Mouse (Mus musculus) MEL (cell line): ENCODE data around the gene Chst15. TPM values are rescaled to one million over a fixed set of nuclear protein-coding genes. Genes with fewer than 3 reads are reported as not detected.

Experiments used
- DNase-seq: peaks from one replicate; pipeline ENCODE4 v3.0.0; 2011; ENCODE audit warnings: low read depth, low spot score
- H3K27ac ChIP-seq: 2 replicates; pipeline ENCODE4 v1.5.1; 2012; ENCODE audit warnings: low read depth, mild to moderate bottlenecking, control low read depth, low read length, moderate library complexity; ENCODE audit not compliant: control insufficient read depth
- H3K27me3 ChIP-seq, 2 experiments: fragments of 150-350 bp in 1 of 2; sonication (generic) in 1 of 2; 2 replicates each; pipeline ENCODE4 v1.6.1; 2012; ENCODE audit warnings: low read length in 2 of 2, mild to moderate bottlenecking in 2 of 2, improper control_type of control experiment in 1 of 2, moderate library complexity in 1 of 2; ENCODE audit not compliant: insufficient read depth in 2 of 2, control insufficient read depth in 1 of 2
- H3K36me3 ChIP-seq, 2 experiments: 2 replicates each; pipeline ENCODE4 v1.6.1; 2012 to 2014; ENCODE audit warnings: low read length in 2 of 2, improper control_type of control experiment in 1 of 2, inconsistent platforms in 1 of 2, mild to moderate bottlenecking in 1 of 2; ENCODE audit not compliant: insufficient read depth in 2 of 2, control insufficient read depth in 1 of 2
- H3K4me1 ChIP-seq, 2 experiments: fragments of 150-350 bp in 1 of 2; sonication (generic) in 1 of 2; 2 replicates each; pipeline ENCODE4 v1.6.1; 2012; ENCODE audit warnings: low read length in 2 of 2, improper control_type of control experiment in 1 of 2, mild to moderate bottlenecking in 1 of 2; ENCODE audit not compliant: insufficient read depth in 2 of 2, control insufficient read depth in 1 of 2
- H3K4me3 ChIP-seq, 2 experiments: fragments of 150-350 bp in 1 of 2; sonication (generic) in 1 of 2; 2 replicates each; pipeline ENCODE4 v1.5.1; 2012; ENCODE audit warnings: low read depth in 2 of 2, low read length in 2 of 2, mild to moderate bottlenecking in 2 of 2, moderate library complexity in 2 of 2, control low read depth in 1 of 2, improper control_type of control experiment in 1 of 2; ENCODE audit not compliant: control insufficient read depth in 1 of 2, insufficient read depth in 1 of 2
- H3K79me2 ChIP-seq: 2 replicates; pipeline ENCODE4 v1.6.1; 2012; ENCODE audit warnings: mild to moderate bottlenecking, low read length, moderate library complexity; ENCODE audit not compliant: control insufficient read depth, poor library complexity, insufficient read depth
- H3K9ac ChIP-seq: 2 replicates; pipeline ENCODE4 v1.6.1; 2012; ENCODE audit warnings: low read depth, mild to moderate bottlenecking, control low read depth, low read length, moderate library complexity; ENCODE audit not compliant: control insufficient read depth, poor library complexity, severe bottlenecking
- H3K9me3 ChIP-seq: fragments of 150-350 bp; sonication (generic); replicated peaks from 2 replicates; pipeline ENCODE4 v1.6.1; 2012; ENCODE audit warnings: mild to moderate bottlenecking, low read length, improper control_type of control experiment, moderate library complexity; ENCODE audit not compliant: insufficient read depth
- BHLHE40 ChIP-seq: IDR thresholded peaks from 2 replicates; pipeline ENCODE4 v1.6.1; 2012; ENCODE audit warnings: low read depth, mild to moderate bottlenecking, inconsistent platforms, low read length, improper control_type of control experiment, borderline replicate concordance
- CHD1 ChIP-seq: IDR thresholded peaks from 2 replicates; pipeline ENCODE4 v1.6.1; 2012; ENCODE audit warnings: low read depth, mild to moderate bottlenecking, inconsistent platforms, low read length, improper control_type of control experiment
- CHD2 ChIP-seq: IDR thresholded peaks from 2 replicates; pipeline ENCODE4 v1.6.1; 2011; ENCODE audit warnings: low read length, improper control_type of control experiment
- E2F4 ChIP-seq: IDR thresholded peaks from 2 replicates; pipeline ENCODE4 v1.6.1; 2011; ENCODE audit warnings: low read depth, low read length, improper control_type of control experiment, borderline replicate concordance
- ELF1 ChIP-seq: IDR thresholded peaks from 2 replicates; pipeline ENCODE4 v1.6.1; 2014; ENCODE audit warnings: low read depth, mild to moderate bottlenecking, inconsistent platforms, low read length, improper control_type of control experiment, moderate library complexity
- GABPA ChIP-seq: IDR thresholded peaks from 2 replicates; pipeline ENCODE4 v1.6.1; 2012; ENCODE audit warnings: low read depth, mild to moderate bottlenecking, inconsistent platforms, low read length, improper control_type of control experiment, moderate library complexity
- GATA1 ChIP-seq: IDR thresholded peaks from 2 replicates; pipeline ENCODE4 v1.6.1; 2011; ENCODE audit warnings: low read depth, low read length, improper control_type of control experiment
- HCFC1 ChIP-seq: IDR thresholded peaks from 2 replicates; pipeline ENCODE4 v1.6.1; 2012; ENCODE audit warnings: low read depth, mild to moderate bottlenecking, inconsistent platforms, low read length, improper control_type of control experiment, moderate library complexity
- JUND ChIP-seq: IDR thresholded peaks from 2 replicates; pipeline ENCODE4 v1.6.1; 2011; ENCODE audit warnings: low read depth, mild to moderate bottlenecking, improper control_type of control experiment, low read length
- KAT2A ChIP-seq: conservative IDR thresholded peaks from 2 replicates; pipeline ENCODE4 v1.6.1; 2012; ENCODE audit warnings: low read depth, low read length, improper control_type of control experiment, inconsistent platforms
- MAFK ChIP-seq: IDR thresholded peaks from 2 replicates; pipeline ENCODE4 v1.6.1; 2011; ENCODE audit warnings: low read depth, mild to moderate bottlenecking, low read length, improper control_type of control experiment, borderline replicate concordance
- MAX ChIP-seq: IDR thresholded peaks from 2 replicates; pipeline ENCODE4 v1.6.1; 2011; ENCODE audit warnings: low read length, improper control_type of control experiment
- MAZ ChIP-seq: IDR thresholded peaks from 2 replicates; pipeline ENCODE4 v1.6.1; 2012; ENCODE audit warnings: low read depth, mild to moderate bottlenecking, inconsistent platforms, low read length, improper control_type of control experiment
- MEF2A ChIP-seq: IDR thresholded peaks from 2 replicates; pipeline ENCODE4 v1.6.1; 2014; ENCODE audit warnings: low read depth, mild to moderate bottlenecking, inconsistent platforms, low read length, improper control_type of control experiment; ENCODE audit not compliant: poor library complexity, insufficient replicate concordance, severe bottlenecking; ENCODE audit errors: extremely low read depth
- MXI1 ChIP-seq: IDR thresholded peaks from 2 replicates; pipeline ENCODE4 v1.6.1; 2011; ENCODE audit warnings: mild to moderate bottlenecking, low read depth, low read length, improper control_type of control experiment
- MYB ChIP-seq: IDR thresholded peaks from 2 replicates; pipeline ENCODE4 v1.6.1; 2011; ENCODE audit warnings: mild to moderate bottlenecking, low read depth, low read length, improper control_type of control experiment
- MYC ChIP-seq: IDR thresholded peaks from 2 replicates; pipeline ENCODE4 v1.6.1; 2011; ENCODE audit warnings: low read depth, mild to moderate bottlenecking, low read length, improper control_type of control experiment, moderate library complexity
- NELFE ChIP-seq: IDR thresholded peaks from 2 replicates; pipeline ENCODE4 v1.6.1; 2011; ENCODE audit warnings: low read depth, low read length, improper control_type of control experiment
- NRF1 ChIP-seq: IDR thresholded peaks from 2 replicates; pipeline ENCODE4 v1.6.1; 2014; ENCODE audit warnings: low read depth, mild to moderate bottlenecking, inconsistent platforms, low read length, improper control_type of control experiment, moderate library complexity; ENCODE audit not compliant: poor library complexity, insufficient read depth, severe bottlenecking
- POLR2A ChIP-seq, 2 experiments: IDR thresholded peaks; 2 replicates each; pipeline ENCODE4 v1.6.1; 2011 to 2012; ENCODE audit warnings: low read length in 2 of 2, mild to moderate bottlenecking in 2 of 2, control low read depth in 1 of 2, improper control_type of control experiment in 1 of 2, low read depth in 1 of 2, moderate library complexity in 1 of 2; ENCODE audit not compliant: control insufficient read depth in 1 of 2, insufficient read depth in 1 of 2, poor library complexity in 1 of 2
- POLR2AphosphoS2 ChIP-seq: IDR thresholded peaks from 2 replicates; pipeline ENCODE4 v1.6.1; 2011; ENCODE audit warnings: low read length, improper control_type of control experiment
- POLR2AphosphoS5 ChIP-seq: IDR thresholded peaks from 2 replicates; pipeline ENCODE4 v1.6.1; 2012; ENCODE audit warnings: low read depth, borderline replicate concordance, mild to moderate bottlenecking, inconsistent platforms, low read length, moderate library complexity, mixed read lengths
- RAD21 ChIP-seq: IDR thresholded peaks from 2 replicates; pipeline ENCODE4 v1.6.1; 2011; ENCODE audit warnings: mild to moderate bottlenecking, low read depth, low read length, improper control_type of control experiment
- RCOR1 ChIP-seq: IDR thresholded peaks from 2 replicates; pipeline ENCODE4 v1.6.1; 2012; ENCODE audit warnings: low read depth, mild to moderate bottlenecking, inconsistent platforms, low read length, improper control_type of control experiment
- SIN3A ChIP-seq: IDR thresholded peaks from 2 replicates; pipeline ENCODE4 v1.6.1; 2012; ENCODE audit warnings: low read length, improper control_type of control experiment, inconsistent platforms
- SMC3 ChIP-seq: IDR thresholded peaks from 2 replicates; pipeline ENCODE4 v1.6.1; 2011; ENCODE audit warnings: low read depth, low read length, improper control_type of control experiment
- TBP ChIP-seq: IDR thresholded peaks from 2 replicates; pipeline ENCODE4 v1.8.0; 2011; ENCODE audit warnings: low read depth, low read length, improper control_type of control experiment
- TCF12 ChIP-seq: IDR thresholded peaks from 2 replicates; pipeline ENCODE4 v1.6.1; 2014; ENCODE audit warnings: low read depth, mild to moderate bottlenecking, inconsistent platforms, low read length, improper control_type of control experiment, moderate library complexity
- UBTF ChIP-seq: IDR thresholded peaks from 2 replicates; pipeline ENCODE4 v1.6.1; 2012; ENCODE audit warnings: low read depth, mild to moderate bottlenecking, inconsistent platforms, low read length, improper control_type of control experiment, moderate library complexity, borderline replicate concordance; ENCODE audit not compliant: insufficient read depth
- USF1 ChIP-seq: IDR thresholded peaks from 2 replicates; pipeline ENCODE4 v1.6.1; 2014; ENCODE audit warnings: low read depth, mild to moderate bottlenecking, inconsistent platforms, low read length, improper control_type of control experiment, moderate library complexity
- USF2 ChIP-seq, 2 experiments: IDR thresholded peaks; 2 replicates each; pipeline ENCODE4 v1.6.1; 2011 to 2012; ENCODE audit warnings: improper control_type of control experiment in 2 of 2, low read length in 2 of 2, borderline replicate concordance in 1 of 2, inconsistent platforms in 1 of 2, low read depth in 1 of 2, mild to moderate bottlenecking in 1 of 2; ENCODE audit not compliant: insufficient read depth in 1 of 2
- ZC3H11A ChIP-seq: IDR thresholded peaks from 2 replicates; pipeline ENCODE4 v1.6.1; 2012; ENCODE audit warnings: low read depth, mild to moderate bottlenecking, inconsistent platforms, low read length, improper control_type of control experiment
- ZKSCAN1 ChIP-seq: IDR thresholded peaks from 2 replicates; pipeline ENCODE4 v1.6.1; 2012; ENCODE audit warnings: low read depth, mild to moderate bottlenecking, inconsistent platforms, low read length, improper control_type of control experiment, moderate library complexity
- ZMIZ1 ChIP-seq: IDR thresholded peaks from 2 replicates; pipeline ENCODE4 v1.6.1; 2012; ENCODE audit warnings: low read depth, mild to moderate bottlenecking, inconsistent platforms, low read length, improper control_type of control experiment, moderate library complexity
- ZNF384 ChIP-seq: IDR thresholded peaks from 2 replicates; pipeline ENCODE4 v1.6.1; 2012; ENCODE audit warnings: low read depth, mild to moderate bottlenecking, inconsistent platforms, low read length, improper control_type of control experiment
- polyA plus RNA-seq, 2 experiments: library from polyadenylated mRNA; stranded (reverse) in 1 of 2; unstranded in 1 of 2; fragments of >175 nt in 1 of 2; fragments of >200 nt in 1 of 2; gene quantifications; 2 replicates each; pipeline versions ENCODE4 v1.2.1 to v1.2.4; 2012; ENCODE audit warnings: low replicate concordance in 2 of 2, low read depth in 1 of 2; ENCODE audit not compliant: insufficient read length in 2 of 2, insufficient read depth in 1 of 2, missing spikeins in 1 of 2
- total RNA-seq: library from RNA; depleted of rRNA; stranded (reverse); fragments of 300-350 nt; gene quantifications from 2 replicates; pipeline ENCODE4 v1.2.3, GENCODE M21; 2012

Gene Chst15
- total and polyA plus RNA-seq, 3 experiments, result 14.9 to 18.1 TPM; not detected in 1

DNA sequence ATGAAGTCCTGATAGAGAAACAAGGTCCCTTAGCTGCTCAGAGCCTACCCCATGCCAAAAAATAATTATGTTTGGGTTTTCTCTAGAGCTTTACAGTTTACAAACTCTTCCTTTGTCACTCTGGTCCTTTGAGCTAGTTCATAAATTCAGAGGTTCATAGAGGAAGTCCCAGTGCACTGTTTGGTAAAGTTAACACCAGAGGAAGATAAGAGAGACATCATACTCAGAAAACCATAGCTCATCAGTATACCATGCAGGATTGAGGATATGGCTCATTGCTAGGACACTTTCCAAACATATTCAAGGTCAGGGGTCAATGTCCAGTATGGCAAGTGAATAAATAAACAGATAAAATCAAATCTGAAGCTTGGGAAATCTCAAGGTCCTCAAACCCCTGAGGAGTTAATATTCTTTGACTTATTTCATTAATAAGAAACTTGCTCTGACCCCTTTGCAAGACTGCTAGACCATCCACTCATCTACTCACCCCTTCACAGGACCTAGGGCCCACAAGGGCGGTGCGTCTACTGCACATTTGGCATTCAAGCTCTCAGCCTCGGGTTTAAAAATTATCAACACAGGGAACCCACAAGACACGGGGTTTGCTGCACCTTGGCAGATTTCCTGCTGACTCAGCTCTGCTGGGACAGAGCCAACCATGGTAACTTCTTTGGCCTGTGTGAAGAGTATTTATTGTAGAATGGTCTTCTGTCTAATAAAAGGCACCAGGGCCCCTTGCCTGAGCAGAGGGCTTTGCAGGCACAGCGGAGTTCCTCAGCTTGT, 8.7 kb upstream of the Chst15 start:
- H3K9ac ChIP-seq, result peak overlapping the region; percentile 2; the same call in 1 of the 2 replicates
- H3K4me1 ChIP-seq, result peaks cover 25 to 62% of the 10 kb centered on the region in 2 experiments
- H3K79me2 ChIP-seq, result no peaks in the 10 kb centered on the region
- H3K36me3 ChIP-seq, result peaks cover 0 to 51% of the 10 kb centered on the region in 2 experiments; a peak in 2 of 4 replicates
- peak; percentile 93 for DNase-seq
- H3K9me3 ChIP-seq, result no peaks in the 10 kb centered on the region
- no peaks in the 10 kb centered on the region for H3K27me3 ChIP-seq
- no peak overlapping the region for H3K4me3 ChIP-seq
- H3K27ac ChIP-seq, result peak overlapping the region; percentile 75
- TF ChIP-seq POLR2AphosphoS2, result no peak
- TF ChIP-seq RAD21, result no peak
- TF ChIP-seq ZC3H11A, result no peak
- peak; percentile 79; the same call in 1 of the 2 replicates for TF ChIP-seq SIN3A
- TF ChIP-seq MEF2A, result no peak
- TF ChIP-seq UBTF, result no peak
- no peak for TF ChIP-seq ZMIZ1
- TF ChIP-seq SMC3, result no peak
- peak; percentile 63; the same call in 1 of the 2 replicates for TF ChIP-seq BHLHE40
- no peak for TF ChIP-seq POLR2AphosphoS5
- TF ChIP-seq CHD1, result no peak; the same call in 1 of the 2 replicates
- TF ChIP-seq ELF1, result 0 out of 2 replicates have a peak, but pooled peaks have one; percentile 39
- TF ChIP-seq ZNF384, result no peak
- no peak for TF ChIP-seq NELFE
- TF ChIP-seq MAFK, result peak; percentile 99
- TF ChIP-seq POLR2A (IDR thresholded peaks at IDR 0.05; ENCODE audit: control insufficient read depth in 1 of 2, insufficient read depth in 1 of 2, low read depth in 1 of 2, low read length in 2 of 2, poor library complexity in 1 of 2), result no peak
- TF ChIP-seq TBP, result no peak
- peak; percentile 38; the same call in 1 of the 2 replicates for TF ChIP-seq MAX
- TF ChIP-seq GATA1, result peak; percentile 92
- TF ChIP-seq GABPA, result peak; percentile 83
- no peak for TF ChIP-seq E2F4
- no peak; the same call in 1 of the 2 replicates for TF ChIP-seq CHD2
- TF ChIP-seq TCF12, result peak; percentile 55
- TF ChIP-seq MAZ, result peak; percentile 44; the same call in 1 of the 2 replicates
- TF ChIP-seq USF1, result 0 out of 2 replicates have a peak, but pooled peaks have one; percentile 26
- TF ChIP-seq RCOR1, result peak; percentile 83
- TF ChIP-seq MXI1, result peak; percentile 79
- no peak; the same call in 1 of the 2 replicates for TF ChIP-seq KAT2A
- TF ChIP-seq NRF1, result no peak
- TF ChIP-seq JUND, result 0 out of 2 replicates have a peak, but pooled peaks have one; percentile 67
- TF ChIP-seq HCFC1, result no peak
- no peak for TF ChIP-seq USF2 (IDR thresholded peaks at IDR 0.05; ENCODE audit: borderline replicate concordance in 1 of 2, insufficient read depth in 1 of 2, low read depth in 1 of 2, low read length in 2 of 2)
- TF ChIP-seq MYC, result peak; percentile 54
- TF ChIP-seq MYB, result no peak
- no peak for TF ChIP-seq ZKSCAN1
